Mouse (Mus musculus) kidney, adult 2 months (tissue): ENCODE data around the gene Pes1. TPM values are rescaled to one million over a fixed set of nuclear protein-coding genes. Genes with fewer than 3 reads are reported as not detected.

Source experiments
- DNase-seq: peaks from one replicate; pipeline ENCODE4 v3.0.0; 2021
- H3K27ac ChIP-seq: fragments of 200-500 bp; 2 replicates; pipeline ENCODE4 v1.5.1; 2012; ENCODE audit warnings: low read depth, low read length, control low read depth, inconsistent platforms; ENCODE audit not compliant: insufficient read depth
- H3K27me3 ChIP-seq: fragments of 200-500 bp; replicated peaks from 2 replicates; pipeline ENCODE4 v1.6.1; 2012; ENCODE audit warnings: mild to moderate bottlenecking, moderate library complexity, low read length, inconsistent platforms; ENCODE audit not compliant: control insufficient read depth, insufficient read depth
- H3K36me3 ChIP-seq: fragments of 200-500 bp; 2 replicates; pipeline ENCODE4 v1.6.1; 2012; ENCODE audit warnings: mild to moderate bottlenecking, moderate library complexity, low read length, inconsistent platforms; ENCODE audit not compliant: control insufficient read depth, insufficient read depth
- H3K4me1 ChIP-seq: fragments of 200-500 bp; 2 replicates; pipeline ENCODE4 v1.6.1; 2011; ENCODE audit warnings: low read length; ENCODE audit not compliant: control insufficient read depth, insufficient read depth
- H3K4me3 ChIP-seq: fragments of 200-500 bp; 2 replicates; pipeline ENCODE4 v1.5.1; 2011; ENCODE audit warnings: mild to moderate bottlenecking, low read depth, low read length, control low read depth; ENCODE audit not compliant: insufficient read depth
- CTCF ChIP-seq: fragments of 200-500 bp; conservative IDR thresholded peaks from 2 replicates; pipeline ENCODE4 v1.5.1; 2011; ENCODE audit warnings: low read depth, mild to moderate bottlenecking, control low read depth, low read length, moderate library complexity, mixed read lengths; ENCODE audit not compliant: insufficient read depth, insufficient read length
- POLR2A ChIP-seq: fragments of 200-500 bp; IDR thresholded peaks from one replicate; pipeline ENCODE4 v1.6.1; 2011; ENCODE audit warnings: low read depth, low read length, control low read depth
- WGBS: fragments of 180-500 bp; shearing (Covaris S2); methylation state at CpG from one replicate; pipeline ENCODE4 v1.1.7; 2018; 5-methylcytosine and 5-hydroxymethylcytosine counted together
- polyA plus RNA-seq: library from polyadenylated mRNA; depleted of rRNA; stranded (reverse); fragments of >200 nt; gene quantifications from 2 replicates; pipeline ENCODE4 v1.2.3, GENCODE M21; 2012; rRNA removed

The Pes1 gene
- polyA plus RNA-seq = 33.3 and 33.8 TPM in 2 replicates

DNA sequence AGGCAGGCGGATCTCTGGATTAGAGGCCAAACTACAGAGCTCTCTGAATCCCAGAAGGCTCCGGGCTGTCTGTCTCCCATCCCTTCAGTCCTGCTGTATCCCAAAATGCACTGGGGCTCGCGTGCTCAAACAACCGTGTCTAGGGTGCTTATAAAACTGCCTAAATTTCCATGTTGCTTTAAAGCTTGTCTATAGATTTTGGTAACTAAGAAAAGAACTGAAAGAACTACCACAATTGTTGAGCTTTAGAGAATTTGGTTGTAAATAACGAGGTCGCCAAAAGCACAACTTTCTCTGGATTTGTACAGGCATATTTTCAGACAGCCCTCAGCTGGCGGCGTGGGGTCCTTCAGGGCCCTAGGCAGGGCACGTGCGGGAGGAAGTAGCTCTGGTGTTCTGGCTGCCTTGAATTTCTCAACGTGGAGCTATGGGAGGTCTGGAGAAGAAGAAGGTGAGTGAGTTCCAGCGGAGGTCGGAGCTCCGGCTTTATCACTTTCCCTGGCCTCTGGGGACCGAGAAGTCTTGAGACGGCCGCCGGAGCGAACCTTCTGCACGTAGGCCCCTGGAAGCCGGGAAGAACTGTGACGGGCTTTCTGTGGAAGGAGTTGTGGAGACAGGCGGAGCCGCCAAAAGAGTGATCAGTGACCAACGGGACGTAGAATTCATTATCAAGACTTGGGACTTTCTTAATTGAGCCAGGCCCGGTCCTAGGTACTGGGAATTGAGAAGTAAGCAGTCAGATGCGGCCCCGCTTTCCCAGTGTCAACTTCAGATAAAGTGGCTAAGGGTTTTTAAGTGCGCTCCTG, at the start of gene Pes1:
Pes1 (plus strand) TSS at position 366 of the 806 bp plus-strand sequence.
- Histone ChIP-seq H3K4me3 (peak within 1 kb of the TSS; percentile 81), H3K4me1 (peaks cover 8% of the 10 kb centered on the region; the same call in 1 of the 2 replicates), H3K27me3 (no peaks in the 10 kb centered on the region), H3K36me3 (no peaks in the 10 kb centered on the region), H3K27ac (peak within 1 kb of the TSS; percentile 46)
- TF ChIP-seq POLR2A = no peak
- peak; percentile 92 for DNase-seq
- under 1% methylated on average over 31 of the region's 31 CpGs for WGBS

DNA sequence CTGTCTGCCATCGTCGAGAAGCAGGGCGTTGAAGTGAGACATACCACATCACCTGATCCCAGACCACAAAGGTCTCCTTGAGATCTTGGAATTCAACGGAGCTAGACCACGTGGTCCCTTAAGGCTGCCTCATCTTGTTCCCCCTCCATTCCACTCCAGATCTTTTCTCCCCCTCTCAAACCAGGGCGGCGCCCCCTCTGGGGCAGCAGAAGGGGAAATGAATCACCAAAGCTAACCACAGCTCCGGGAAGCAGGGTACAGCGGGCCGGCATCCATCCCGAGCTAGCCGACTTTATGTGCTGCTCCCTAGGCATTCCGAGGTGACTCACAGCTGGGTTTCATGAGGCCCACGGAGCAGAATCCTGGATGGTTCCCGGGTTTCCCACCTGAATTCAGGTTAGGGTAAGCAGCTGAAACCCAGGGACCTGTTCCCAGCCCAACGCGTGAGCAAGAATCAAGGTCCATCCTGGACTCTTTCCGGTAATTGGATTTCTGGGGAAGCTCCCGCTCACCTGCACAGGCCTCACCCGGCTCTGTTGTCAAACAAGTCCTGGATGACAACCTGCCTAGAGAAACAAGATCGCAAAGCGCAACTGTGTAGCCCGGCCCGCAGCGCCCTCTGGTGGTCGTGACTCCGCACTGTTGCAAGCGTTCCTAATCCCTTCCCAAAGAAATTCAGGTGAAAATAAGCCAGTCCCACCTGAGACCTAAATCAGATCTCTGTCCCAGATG, 49.5 kb upstream of the Pes1 start, which contains the start of gene Slc35e4:
Slc35e4 (minus strand) TSS at position 556 of the 732 bp plus-strand sequence.
- TF ChIP-seq CTCF (peak; percentile 86), POLR2A (no peak)
- peak; percentile 87 for DNase-seq
- peaks cover 1% of the 10 kb centered on the region; the same call in 1 of the 2 replicates for H3K36me3 ChIP-seq
- WGBS = under 1% methylated on average over 28 of the region's 28 CpGs
- H3K4me1 ChIP-seq = peaks cover 8% of the 10 kb centered on the region; the same call in 1 of the 2 replicates
- H3K27me3 ChIP-seq = no peaks in the 10 kb centered on the region
- peak within 1 kb of the TSS; percentile 70 for H3K4me3 ChIP-seq
- peak within 1 kb of the TSS; percentile 61 for H3K27ac ChIP-seq

DNA sequence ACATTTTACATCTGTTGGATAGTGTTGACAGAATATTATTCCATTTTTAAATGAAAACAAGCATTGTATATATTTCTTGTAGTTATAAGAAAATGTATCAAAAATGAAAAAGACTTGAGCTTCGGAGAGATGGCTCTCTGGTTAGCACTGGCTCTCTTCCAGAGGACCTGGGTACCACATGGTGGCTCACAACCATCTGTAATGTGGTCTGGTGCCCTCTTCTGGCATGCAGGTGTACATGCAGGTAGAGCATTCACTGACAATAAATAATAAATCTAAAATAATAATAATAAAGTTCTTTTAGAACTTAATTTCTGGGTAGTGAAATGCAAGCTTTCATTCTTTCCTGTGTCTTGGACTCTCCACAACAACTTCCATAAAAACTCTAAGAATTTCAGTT, 45.0 kb upstream of the Pes1 start:
- no peak overlapping the region for H3K27ac ChIP-seq
- peak; percentile 56 for DNase-seq
- H3K27me3 ChIP-seq = no peaks in the 10 kb centered on the region
- no peak overlapping the region for H3K4me3 ChIP-seq
- TF ChIP-seq POLR2A (no peak), CTCF (peak; percentile 58)
- WGBS = 44% methylated on average over 1 of the region's 1 CpGs
- H3K36me3 ChIP-seq = peaks cover 3% of the 10 kb centered on the region; the same call in 1 of the 2 replicates
- H3K4me1 ChIP-seq = no peaks in the 10 kb centered on the region

DNA sequence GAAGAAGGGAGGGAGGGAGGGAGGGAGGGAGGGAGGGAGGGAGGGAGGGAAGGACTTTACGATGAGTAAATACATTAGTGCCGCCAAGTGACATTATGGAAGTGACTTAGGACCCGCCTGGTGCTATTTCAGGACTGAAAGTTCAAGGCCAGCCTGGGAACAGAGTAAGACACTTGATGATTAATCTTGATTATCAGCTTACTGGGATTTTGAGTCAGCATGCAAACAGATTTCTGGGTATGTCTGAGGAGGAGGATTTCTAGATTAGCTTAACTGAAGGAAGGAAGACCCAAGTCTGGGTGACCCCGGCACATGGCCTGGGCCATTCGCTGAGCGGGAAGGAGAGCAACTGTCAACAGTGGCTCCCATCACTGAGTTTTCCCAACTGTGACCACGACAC, 43.3 kb upstream of the Pes1 start:
- Histone ChIP-seq H3K27me3 (no peaks in the 10 kb centered on the region), H3K4me1 (no peaks in the 10 kb centered on the region), H3K36me3 (peaks cover 6% of the 10 kb centered on the region), H3K4me3 (no peak overlapping the region), H3K27ac (no peak overlapping the region)
- TF ChIP-seq CTCF (no peak), POLR2A (no peak)
- no peak for DNase-seq
- 90% methylated on average over 7 of the region's 7 CpGs for WGBS

DNA sequence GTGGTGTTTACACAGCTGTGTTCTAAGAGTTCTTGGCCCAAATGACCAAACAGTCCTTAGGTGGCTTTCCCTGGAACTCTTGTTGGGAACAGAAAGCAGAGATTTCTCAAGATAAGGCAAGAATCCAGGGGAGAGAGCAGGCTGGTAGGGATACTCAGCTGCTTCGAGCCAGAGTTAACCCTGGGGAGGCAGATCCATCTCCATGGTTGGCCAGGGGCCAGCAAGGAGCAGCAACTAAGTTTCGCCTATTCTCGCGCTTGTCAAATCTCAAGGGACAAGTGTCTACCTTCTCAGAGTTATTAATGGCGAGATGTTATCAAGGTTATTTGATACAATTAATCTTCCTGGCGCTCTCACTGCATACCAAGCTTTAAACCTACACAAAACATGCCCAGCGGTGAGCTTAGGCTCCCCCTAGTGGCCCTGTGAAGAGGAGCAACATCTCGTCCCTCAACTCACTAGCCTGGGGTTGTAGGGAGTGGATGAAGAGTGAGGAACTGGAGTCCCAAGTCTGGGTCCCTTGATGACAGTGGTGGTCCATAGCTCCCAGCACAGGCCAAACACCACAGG, 42.4 kb upstream of the Pes1 start:
- Histone ChIP-seq H3K36me3 (peaks cover 10% of the 10 kb centered on the region), H3K4me1 (no peaks in the 10 kb centered on the region), H3K27me3 (no peaks in the 10 kb centered on the region), H3K4me3 (no peak overlapping the region), H3K27ac (no peak overlapping the region)
- DNase-seq = peak; percentile 57
- 28% methylated on average over 8 of the region's 8 CpGs for WGBS
- TF ChIP-seq CTCF = peak; percentile 82
- no peak for TF ChIP-seq POLR2A

DNA sequence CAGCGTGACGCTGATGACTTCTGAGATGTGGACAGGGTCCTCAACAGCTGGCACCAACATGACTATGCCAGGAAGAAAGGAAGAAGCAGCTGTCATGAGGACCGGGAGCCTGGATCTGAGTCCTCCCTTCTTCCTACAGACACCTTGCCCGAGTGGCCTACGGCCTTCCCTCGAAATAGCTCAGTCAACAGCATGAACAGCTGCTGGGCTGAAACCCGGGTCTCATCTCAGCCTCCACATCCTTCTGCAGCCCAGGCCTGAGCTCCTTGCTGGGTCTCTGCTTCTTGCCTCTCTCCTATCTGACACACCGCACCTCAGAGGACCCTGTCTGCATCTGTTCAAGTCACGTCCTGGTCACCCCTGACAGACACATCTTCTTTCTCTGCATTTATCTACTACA, 41.7 kb upstream of the Pes1 start:
- Histone ChIP-seq H3K4me3 (no peak overlapping the region), H3K27me3 (no peaks in the 10 kb centered on the region), H3K36me3 (peaks cover 12% of the 10 kb centered on the region), H3K27ac (no peak overlapping the region), H3K4me1 (no peaks in the 10 kb centered on the region; the same call in 1 of the 2 replicates)
- TF ChIP-seq CTCF = no peak
- TF ChIP-seq POLR2A = no peak
- 95% methylated on average over 9 of the region's 9 CpGs for WGBS
- DNase-seq = no peak
